Mouse (Mus musculus): ENCODE measurements around the gene Zfand3.

GRCm38 (mm10) chr17:30253924-30254323, 249.4 kb downstream of the Zfand3 start:
- TF ChIP-seq EP300 (IDR thresholded peaks at IDR 0.05; ENCODE audit: insufficient read depth, low read depth, low read length), result no peak
- TF ChIP-seq CTCF (IDR thresholded peaks at IDR 0.05; ENCODE audit: low read depth, low read length), result no peak
- TF ChIP-seq POLR2A (IDR thresholded peaks at IDR 0.05; ENCODE audit: insufficient read depth, low read length), result no peak

All from ES-Bruce4 (cell line).